Mouse (Mus musculus): ENCODE results near the gene Golt1a. TPM values are rescaled to one million over a fixed set of nuclear protein-coding genes. Genes with fewer than 3 reads are reported as not detected.

The Golt1a gene
- polyA plus RNA-seq, 1 experiment from 2014 or later, result 12.8 TPM

- no peak for DNase-seq (ENCODE audit: low spot score)
These were observed 39.3 kb upstream of the Golt1a start for GRCm38 (mm10) chr1:133270336-133270735.

GRCm38 (mm10) chr1:133274163-133274562, 35.4 kb upstream of the Golt1a start:
- H3K4me3 ChIP-seq (ENCODE audit: low read depth, low read length), result no peak overlapping the region
- WGBS, result 91% methylated on average over 19 of the region's 19 CpGs
- H3K27ac ChIP-seq (ENCODE audit: low read depth), result no peak overlapping the region
- no peaks in the 10 kb centered on the region for H3K9me3 ChIP-seq (ENCODE audit: control insufficient read depth, low read length)
- H3K9ac ChIP-seq (ENCODE audit: low read length), result no peak overlapping the region
- H3K36me3 ChIP-seq (ENCODE audit: control insufficient read depth, insufficient read depth, low read length), result peaks cover 34% of the 10 kb centered on the region; the same call in 1 of the 2 replicates
- no peaks in the 10 kb centered on the region for H3K27me3 ChIP-seq (replicated peaks; ENCODE audit: control insufficient read depth, insufficient read depth, low read length)
- no peaks in the 10 kb centered on the region for H3K4me1 ChIP-seq (replicated peaks; ENCODE audit: control insufficient read depth, insufficient read depth, low read length)
- no peak for ATAC-seq (replicated peaks; ENCODE audit: low FRiP score, low TSS enrichment, low read depth)
- H3K4me2 ChIP-seq (ENCODE audit: low read length), result no peak overlapping the region
- DNase-seq (ENCODE audit: low spot score), result no peak

More at GRCm38 (mm10) chr1:133270336-133270735, 39.3 kb upstream of the Golt1a start:
- 39% methylated on average over 6 of the region's 6 CpGs for WGBS
- Histone ChIP-seq H3K9ac (ENCODE audit: low read length) (no peak overlapping the region), H3K9me3 (ENCODE audit: control insufficient read depth, low read length) (no peaks in the 10 kb centered on the region), H3K4me2 (ENCODE audit: low read length) (no peak overlapping the region), H3K27ac (ENCODE audit: low read depth) (no peak overlapping the region), H3K27me3 (replicated peaks; ENCODE audit: control insufficient read depth, insufficient read depth, low read length) (no peaks in the 10 kb centered on the region), H3K4me1 (replicated peaks; ENCODE audit: control insufficient read depth, insufficient read depth, low read length) (peaks cover 5% of the 10 kb centered on the region), H3K36me3 (ENCODE audit: control insufficient read depth, insufficient read depth, low read length) (peaks cover 44% of the 10 kb centered on the region), H3K4me3 (ENCODE audit: low read depth, low read length) (no peak overlapping the region)
- ATAC-seq (replicated peaks; ENCODE audit: low FRiP score, low TSS enrichment, low read depth), result no peak

GRCm38 (mm10) chr1:133276983-133277382, 32.6 kb upstream of the Golt1a start:
- H3K9ac ChIP-seq (ENCODE audit: low read length), result no peak overlapping the region
- H3K27me3 ChIP-seq (replicated peaks; ENCODE audit: control insufficient read depth, insufficient read depth, low read length), result no peaks in the 10 kb centered on the region
- H3K9me3 ChIP-seq (ENCODE audit: control insufficient read depth, low read length), result no peaks in the 10 kb centered on the region
- no peak overlapping the region for H3K27ac ChIP-seq (ENCODE audit: low read depth)
- no peak for DNase-seq (ENCODE audit: low spot score)
- no peak overlapping the region for H3K4me2 ChIP-seq (ENCODE audit: low read length)
- H3K4me1 ChIP-seq (replicated peaks; ENCODE audit: control insufficient read depth, insufficient read depth, low read length), result peaks cover 6% of the 10 kb centered on the region; the same call in 1 of the 2 replicates
- ATAC-seq (replicated peaks; ENCODE audit: low FRiP score, low TSS enrichment, low read depth), result no peak
- 66% methylated on average over 5 of the region's 5 CpGs for WGBS
- H3K36me3 ChIP-seq (ENCODE audit: control insufficient read depth, insufficient read depth, low read length), result peaks cover 24% of the 10 kb centered on the region; the same call in 1 of the 2 replicates
- no peak overlapping the region for H3K4me3 ChIP-seq (ENCODE audit: low read depth, low read length)

- no peaks in the 10 kb centered on the region for H3K9me3 ChIP-seq (ENCODE audit: control insufficient read depth, low read length)
- H3K4me1 ChIP-seq (replicated peaks; ENCODE audit: control insufficient read depth, insufficient read depth, low read length), result peaks cover 6% of the 10 kb centered on the region; the same call in 1 of the 2 replicates
- no peak overlapping the region for H3K27ac ChIP-seq (ENCODE audit: low read depth)
- H3K27me3 ChIP-seq (replicated peaks; ENCODE audit: control insufficient read depth, insufficient read depth, low read length), result no peaks in the 10 kb centered on the region
- WGBS, result 78% methylated on average over 6 of the region's 6 CpGs
- DNase-seq (ENCODE audit: low spot score) (no peak), ATAC-seq (replicated peaks; ENCODE audit: low FRiP score, low TSS enrichment, low read depth) (no peak)
- no peak overlapping the region for H3K9ac ChIP-seq (ENCODE audit: low read length)
- H3K4me3 ChIP-seq (ENCODE audit: low read depth, low read length), result no peak overlapping the region
- no peak overlapping the region for H3K4me2 ChIP-seq (ENCODE audit: low read length)
- peaks cover 10% of the 10 kb centered on the region; the same call in 1 of the 2 replicates for H3K36me3 ChIP-seq (ENCODE audit: control insufficient read depth, insufficient read depth, low read length)
These were observed 31.1 kb upstream of the Golt1a start for GRCm38 (mm10) chr1:133278539-133278938.

GRCm38 (mm10) chr1:133278946-133279631, 30.5 kb upstream of the Golt1a start:
- WGBS, result 61% methylated on average over 15 of the region's 15 CpGs
- Histone ChIP-seq H3K36me3 (ENCODE audit: control insufficient read depth, insufficient read depth, low read length) (peaks cover 6% of the 10 kb centered on the region; the same call in 1 of the 2 replicates), H3K27me3 (replicated peaks; ENCODE audit: control insufficient read depth, insufficient read depth, low read length) (no peaks in the 10 kb centered on the region), H3K27ac (ENCODE audit: low read depth) (no peak overlapping the region), H3K9me3 (ENCODE audit: control insufficient read depth, low read length) (no peaks in the 10 kb centered on the region), H3K4me3 (ENCODE audit: low read depth, low read length) (no peak overlapping the region), H3K9ac (ENCODE audit: low read length) (no peak overlapping the region), H3K4me1 (replicated peaks; ENCODE audit: control insufficient read depth, insufficient read depth, low read length) (peaks cover 6% of the 10 kb centered on the region; the same call in 1 of the 2 replicates), H3K4me2 (ENCODE audit: low read length) (no peak overlapping the region)
- ATAC-seq (replicated peaks; ENCODE audit: low FRiP score, low TSS enrichment, low read depth) (no peak), DNase-seq (ENCODE audit: low spot score) (no peak)

GRCm38 (mm10) chr1:133279632-133280093, 29.9 kb upstream of the Golt1a start:
- ATAC-seq (replicated peaks; ENCODE audit: low FRiP score, low TSS enrichment, low read depth), result no peak
- Histone ChIP-seq H3K27me3 (replicated peaks; ENCODE audit: control insufficient read depth, insufficient read depth, low read length) (no peaks in the 10 kb centered on the region), H3K36me3 (ENCODE audit: control insufficient read depth, insufficient read depth, low read length) (peaks cover under 1% of the 10 kb centered on the region; the same call in 1 of the 2 replicates), H3K4me3 (ENCODE audit: low read depth, low read length) (no peak overlapping the region), H3K4me1 (replicated peaks; ENCODE audit: control insufficient read depth, insufficient read depth, low read length) (peaks cover 6% of the 10 kb centered on the region; the same call in 1 of the 2 replicates), H3K4me2 (ENCODE audit: low read length) (no peak overlapping the region), H3K9ac (ENCODE audit: low read length) (no peak overlapping the region), H3K9me3 (ENCODE audit: control insufficient read depth, low read length) (no peaks in the 10 kb centered on the region), H3K27ac (ENCODE audit: low read depth) (no peak overlapping the region)
- 42% methylated on average over 11 of the region's 11 CpGs for WGBS
- DNase-seq (ENCODE audit: low spot score), result no peak

- no peak overlapping the region for H3K27ac ChIP-seq (ENCODE audit: low read depth)
- DNase-seq (ENCODE audit: low spot score) (no peak), ATAC-seq (replicated peaks; ENCODE audit: low FRiP score, low TSS enrichment, low read depth) (no peak)
- H3K4me1 ChIP-seq (replicated peaks; ENCODE audit: control insufficient read depth, insufficient read depth, low read length), result peaks cover 6% of the 10 kb centered on the region; the same call in 1 of the 2 replicates
- 89% methylated on average over 2 of the region's 2 CpGs for WGBS
- no peak overlapping the region for H3K9ac ChIP-seq (ENCODE audit: low read length)
- no peaks in the 10 kb centered on the region for H3K27me3 ChIP-seq (replicated peaks; ENCODE audit: control insufficient read depth, insufficient read depth, low read length)
- H3K4me3 ChIP-seq (ENCODE audit: low read depth, low read length), result no peak overlapping the region
- no peaks in the 10 kb centered on the region for H3K9me3 ChIP-seq (ENCODE audit: control insufficient read depth, low read length)
- H3K4me2 ChIP-seq (ENCODE audit: low read length), result no peak overlapping the region
- 0 out of 2 replicates have a peak, but pooled peaks cover 5% of the 10 kb centered on the region for H3K36me3 ChIP-seq (ENCODE audit: control insufficient read depth, insufficient read depth, low read length)
These were observed 29.1 kb upstream of the Golt1a start for GRCm38 (mm10) chr1:133280537-133280936.

GRCm38 (mm10) chr1:133285907-133286306, 23.7 kb upstream of the Golt1a start:
- Histone ChIP-seq H3K9ac (ENCODE audit: low read length) (no peak overlapping the region), H3K9me3 (ENCODE audit: control insufficient read depth, low read length) (no peaks in the 10 kb centered on the region), H3K4me3 (ENCODE audit: low read depth, low read length) (no peak overlapping the region), H3K4me1 (replicated peaks; ENCODE audit: control insufficient read depth, insufficient read depth, low read length) (no peaks in the 10 kb centered on the region), H3K4me2 (ENCODE audit: low read length) (no peak overlapping the region), H3K27ac (ENCODE audit: low read depth) (no peak overlapping the region), H3K36me3 (ENCODE audit: control insufficient read depth, insufficient read depth, low read length) (peaks cover 24% of the 10 kb centered on the region; the same call in 1 of the 2 replicates), H3K27me3 (replicated peaks; ENCODE audit: control insufficient read depth, insufficient read depth, low read length) (no peaks in the 10 kb centered on the region)
- DNase-seq (ENCODE audit: low spot score) (no peak), ATAC-seq (replicated peaks; ENCODE audit: low FRiP score, low TSS enrichment, low read depth) (no peak)
- 81% methylated on average over 7 of the region's 7 CpGs for WGBS
